Mouse (Mus musculus) right cerebral cortex, postnatal 10 days (tissue): ENCODE results near the gene Gfra1.

Source experiments
- DNase-seq, 2 experiments: peaks; one replicate each; pipeline ENCODE4 v3.0.0; 2021; ENCODE audit warnings: low spot score in 2 of 2

Gene Gfra1

GRCm38 (mm10) chr19:58391796-58392195, 63.9 kb downstream of the Gfra1 start:
- DNase-seq = no peak

GRCm38 (mm10) chr19:58389466-58389865, 66.2 kb downstream of the Gfra1 start:
- DNase-seq = no peak

GRCm38 (mm10) chr19:58388851-58389447, 66.8 kb downstream of the Gfra1 start:
- DNase-seq = no peak

- no peak for DNase-seq
Measured at GRCm38 (mm10) chr19:58383273-58383672, 72.4 kb downstream of the Gfra1 start.

GRCm38 (mm10) chr19:58382535-58382934, 73.2 kb downstream of the Gfra1 start:
- no peak for DNase-seq

GRCm38 (mm10) chr19:58377969-58378368, 77.7 kb downstream of the Gfra1 start:
- DNase-seq = no peak

GRCm38 (mm10) chr19:58376675-58377102, 79.0 kb downstream of the Gfra1 start:
- no peak for DNase-seq

- DNase-seq = no peak
Measured at GRCm38 (mm10) chr19:58374648-58375047, 81.1 kb downstream of the Gfra1 start.

GRCm38 (mm10) chr19:58374155-58374554, 81.6 kb downstream of the Gfra1 start:
- DNase-seq = no peak

- DNase-seq = no peak
Measured at GRCm38 (mm10) chr19:58368513-58368912, 87.2 kb downstream of the Gfra1 start.

- no peak for DNase-seq
Measured at GRCm38 (mm10) chr19:58364688-58365087, 91.0 kb downstream of the Gfra1 start.

GRCm38 (mm10) chr19:58360982-58361381, 94.7 kb downstream of the Gfra1 start:
- no peak for DNase-seq

GRCm38 (mm10) chr19:58358063-58358462, 97.6 kb downstream of the Gfra1 start:
- DNase-seq = no peak

- no peak for DNase-seq
Measured at GRCm38 (mm10) chr19:58353953-58354352, 101.8 kb downstream of the Gfra1 start.

- DNase-seq = no peak
Measured at GRCm38 (mm10) chr19:58353260-58353870, 102.3 kb downstream of the Gfra1 start.

GRCm38 (mm10) chr19:58349890-58350408, 105.8 kb downstream of the Gfra1 start:
- DNase-seq = no peak

GRCm38 (mm10) chr19:58345137-58345536, 110.6 kb downstream of the Gfra1 start:
- no peak for DNase-seq

- DNase-seq = no peak
Measured at GRCm38 (mm10) chr19:58341351-58341750, 114.4 kb downstream of the Gfra1 start.

GRCm38 (mm10) chr19:58340221-58340620, 115.5 kb downstream of the Gfra1 start:
- DNase-seq = no peak

GRCm38 (mm10) chr19:58336802-58337201, 118.9 kb downstream of the Gfra1 start:
- DNase-seq = no peak

GRCm38 (mm10) chr19:58335585-58336530, 119.9 kb downstream of the Gfra1 start:
- DNase-seq = no peak

GRCm38 (mm10) chr19:58329305-58329704, 126.4 kb downstream of the Gfra1 start:
- DNase-seq = peak; percentile 37 to 55
